Mouse (Mus musculus) kidney, postnatal 0 days (tissue): ENCODE data around the gene Mapkapk5. TPM values are rescaled to one million over a fixed set of nuclear protein-coding genes. Genes with fewer than 3 reads are reported as not detected.
A peak's percentile ranks its signal among the peaks of the same experiment; 100 is the strongest.

Experiments used
- ATAC-seq: fragments of 200-750 bp; cut with Nextera tagmentation; replicated peaks from 2 replicates; pipeline ENCODE4 v1.8.0; 2017; ENCODE audit warnings: low read depth, moderate number of reproducible peaks, moderate TSS enrichment, moderate library complexity; ENCODE audit not compliant: low FRiP score
- DNase-seq: peaks from one replicate; pipeline ENCODE4 v3.0.0-alpha.2; 2016; ENCODE audit warnings: low spot score
- H3K27ac ChIP-seq: fragments of 300-500 bp; sonication (generic); 2 replicates; pipeline ENCODE4 v1.5.1; 2014; ENCODE audit warnings: mild to moderate bottlenecking
- H3K27me3 ChIP-seq: fragments of 300-500 bp; sonication (generic); 2 replicates; pipeline ENCODE4 v1.6.1; 2014; ENCODE audit warnings: low read length, mixed read lengths; ENCODE audit not compliant: insufficient read depth
- H3K36me3 ChIP-seq: fragments of 300-500 bp; sonication (generic); 2 replicates; pipeline ENCODE4 v1.6.1; 2014; ENCODE audit warnings: low read length, mixed read lengths; ENCODE audit not compliant: insufficient read depth
- H3K4me1 ChIP-seq: fragments of 300-500 bp; sonication (generic); replicated peaks from 2 replicates; pipeline ENCODE4 v1.6.1; 2014; ENCODE audit warnings: antibody characterized with exemption, low read length, mixed read lengths; ENCODE audit not compliant: insufficient read depth
- H3K4me2 ChIP-seq: fragments of 300-500 bp; sonication (generic); 2 replicates; pipeline ENCODE4 v1.6.1; 2014; ENCODE audit warnings: mild to moderate bottlenecking, low read length, moderate library complexity, mixed read lengths
- H3K4me3 ChIP-seq: fragments of 300-500 bp; sonication (generic); replicated peaks from 2 replicates; pipeline ENCODE4 v1.5.1; 2014; ENCODE audit warnings: low read depth, low read length
- H3K9ac ChIP-seq: fragments of 300-500 bp; sonication (generic); 2 replicates; pipeline ENCODE4 v1.6.1; 2014; ENCODE audit warnings: low read depth, low read length
- H3K9me3 ChIP-seq: fragments of 300-500 bp; sonication (generic); replicated peaks from 2 replicates; pipeline ENCODE4 v1.6.1; 2016; ENCODE audit warnings: low read length, inconsistent platforms, mixed read lengths
- CTCF ChIP-seq: IDR thresholded peaks from 2 replicates; pipeline ENCODE4 v1.5.1; 2016; ENCODE audit warnings: antibody characterized with exemption, low read depth, mild to moderate bottlenecking, moderate library complexity
- WGBS: fragments of 180-500 bp; shearing (Covaris S2); extraction: QIAGEN DNeasy Blood & Tissue Kit; methylation state at CpG from one replicate; pipeline ENCODE4 v1.1.7; 2014; 5-methylcytosine and 5-hydroxymethylcytosine counted together
- polyA plus RNA-seq: library from polyadenylated mRNA; unstranded; fragments of >200 nt; fragmentation: Nextera tagmentation; extraction: Ambion mirVana; gene quantifications from 2 replicates; pipeline ENCODE4 v1.2.1, GENCODE M21; 2015

The Mapkapk5 gene
- polyA plus RNA-seq, 1 experiment from 2014 or later: 35.5 TPM

GRCm38 (mm10) chr5:121477680-121478079 lies 68.0 kb downstream of the Mapkapk5 start:
- H3K9me3 ChIP-seq: no peaks in the 10 kb centered on the region
- H3K27me3 ChIP-seq: no peaks in the 10 kb centered on the region
- no peak overlapping the region for H3K4me2 ChIP-seq
- 32% methylated on average over 3 of the region's 3 CpGs for WGBS
- no peak overlapping the region for H3K9ac ChIP-seq
- DNase-seq (peak; percentile 87), ATAC-seq (no peak)
- no peaks in the 10 kb centered on the region for H3K4me1 ChIP-seq
- TF ChIP-seq CTCF: peak; percentile 86
- no peak overlapping the region for H3K4me3 ChIP-seq
- H3K27ac ChIP-seq: no peak overlapping the region
- H3K36me3 ChIP-seq: no peaks in the 10 kb centered on the region

- Histone ChIP-seq H3K27me3 (no peaks in the 10 kb centered on the region), H3K36me3 (no peaks in the 10 kb centered on the region), H3K9ac (no peak overlapping the region), H3K9me3 (no peaks in the 10 kb centered on the region), H3K4me2 (no peak overlapping the region), H3K4me3 (no peak overlapping the region), H3K27ac (no peak overlapping the region), H3K4me1 (no peaks in the 10 kb centered on the region)
- 86% methylated on average over 1 of the region's 1 CpGs for WGBS
- TF ChIP-seq CTCF: no peak
- no peak for ATAC-seq
- DNase-seq: no peak
These were observed 69.7 kb downstream of the Mapkapk5 start for GRCm38 (mm10) chr5:121476040-121476439.

Other genes with a start within 250 kb of the Mapkapk5 start
- gene Trafd1, start 160.3 kb downstream of the Mapkapk5 start, polyA plus RNA-seq: 47.3 and 54.6 TPM in 2 replicates
- gene Naa25, start 148.0 kb downstream of the Mapkapk5 start, polyA plus RNA-seq: 24.4 and 29.6 TPM in 2 replicates
- 32.7 and 36.8 TPM in 2 replicates for gene Tmem116, start 94.0 kb downstream of the Mapkapk5 start, polyA plus RNA-seq
- 190 and 195 TPM in 2 replicates for gene Erp29, start 93.4 kb downstream of the Mapkapk5 start, polyA plus RNA-seq
- 0.12 and 0.28 TPM in 2 replicates for gene Adam1b, start 42.5 kb downstream of the Mapkapk5 start, polyA plus RNA-seq
- gene Adam1a, start 423 bp downstream of the Mapkapk5 start, polyA plus RNA-seq: 0.72 and 1.0 TPM in 2 replicates
- gene Gm42878, start 423 bp downstream of the Mapkapk5 start, polyA plus RNA-seq: 0.32 TPM in 1 of 2 replicates, not detected in the other
- 203 and 226 TPM in 2 replicates for gene Aldh2, start 47.9 kb upstream of the Mapkapk5 start, polyA plus RNA-seq
- 3.8 and 5.0 TPM in 2 replicates for gene Acad12, start 73.0 kb upstream of the Mapkapk5 start, polyA plus RNA-seq
- 7.6 and 8.2 TPM in 2 replicates for gene Acad10, start 114.6 kb upstream of the Mapkapk5 start, polyA plus RNA-seq
- gene Brap, start 114.7 kb upstream of the Mapkapk5 start, polyA plus RNA-seq: 37.3 and 39.2 TPM in 2 replicates
- 53.7 and 68.5 TPM in 2 replicates for gene Atxn2, start 165.4 kb upstream of the Mapkapk5 start, polyA plus RNA-seq